Mouse (Mus musculus) E14TG2a.4 (cell line): ENCODE results near the gene Josd2.

Source experiments
- CTCF ChIP-seq: conservative IDR thresholded peaks from 2 replicates; pipeline ENCODE4 v1.5.1; 2014; ENCODE audit warnings: low read length
- NANOG ChIP-seq: IDR thresholded peaks from 2 replicates; pipeline ENCODE4 v1.6.1; 2014; ENCODE audit warnings: borderline replicate concordance, low read length, mixed read lengths
- POU5F1 ChIP-seq: IDR thresholded peaks from 2 replicates; pipeline ENCODE4 v1.6.1; 2014; ENCODE audit warnings: low read length, borderline replicate concordance

DNA sequence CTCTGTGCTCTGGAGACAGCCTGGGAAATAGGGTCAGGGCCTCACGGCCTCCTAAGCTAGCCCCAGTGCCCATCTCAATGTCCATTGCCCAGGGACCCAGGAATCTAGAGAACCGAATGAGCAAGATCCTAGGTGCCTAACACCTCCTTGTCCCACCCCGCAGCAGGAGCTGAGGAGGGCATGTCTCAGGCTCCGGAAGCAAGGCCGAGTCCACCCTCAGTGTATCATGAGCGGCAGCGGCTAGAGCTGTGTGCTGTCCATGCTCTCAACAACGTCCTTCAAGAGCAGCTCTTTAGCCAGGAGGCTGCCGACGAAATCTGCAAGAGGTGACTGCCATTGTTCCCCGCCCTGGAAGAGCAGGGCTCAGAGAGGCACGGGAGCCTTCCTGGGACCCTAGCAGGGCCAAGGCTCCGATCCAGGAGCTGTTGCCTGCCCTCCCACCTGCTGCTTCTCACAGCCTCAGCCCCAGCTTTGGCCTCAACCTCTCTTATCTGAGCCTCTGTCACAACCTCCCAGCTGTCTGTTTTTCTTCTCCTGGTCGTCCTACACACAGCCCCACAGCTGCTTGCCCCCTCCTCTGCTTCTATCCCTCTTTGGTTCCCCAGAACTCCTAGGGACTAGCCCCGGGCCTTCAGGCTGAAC, 985 bp downstream of the Josd2 start:
- no peak for TF ChIP-seq CTCF
- TF ChIP-seq POU5F1, result no peak
- no peak for TF ChIP-seq NANOG
